Mouse (Mus musculus) midbrain, embryonic 13.5 days (tissue): ENCODE data around the gene Grip1. TPM values are rescaled to one million over a fixed set of nuclear protein-coding genes. Genes with fewer than 3 reads are reported as not detected.
A peak's percentile ranks its signal among the peaks of the same experiment; 100 is the strongest.

Experiments
- ATAC-seq: fragments of 200-750 bp; cut with Nextera tagmentation; 2 replicates; pipeline ENCODE4 v1.8.0; 2017; ENCODE audit warnings: mild to moderate bottlenecking, moderate TSS enrichment, moderate library complexity
- H3K27ac ChIP-seq: fragments of 300-500 bp; sonication (generic); 2 replicates; pipeline ENCODE4 v1.5.1; 2015; ENCODE audit warnings: inconsistent platforms, mild to moderate bottlenecking, moderate library complexity
- H3K27me3 ChIP-seq: fragments of 300-500 bp; sonication (generic); 2 replicates; pipeline ENCODE4 v1.6.1; 2015; ENCODE audit warnings: mild to moderate bottlenecking, inconsistent platforms
- H3K36me3 ChIP-seq: fragments of 300-500 bp; sonication (generic); 2 replicates; pipeline ENCODE4 v1.6.1; 2015; ENCODE audit warnings: mild to moderate bottlenecking, inconsistent platforms
- H3K4me1 ChIP-seq: fragments of 300-500 bp; sonication (generic); replicated peaks from 2 replicates; pipeline ENCODE4 v1.6.1; 2015; ENCODE audit warnings: inconsistent platforms
- H3K4me2 ChIP-seq: fragments of 300-500 bp; sonication (generic); replicated peaks from 2 replicates; pipeline ENCODE4 v1.6.1; 2015; ENCODE audit warnings: moderate library complexity, mild to moderate bottlenecking, inconsistent platforms
- H3K4me3 ChIP-seq: fragments of 300-500 bp; sonication (generic); replicated peaks from 2 replicates; pipeline ENCODE4 v1.5.1; 2015; ENCODE audit warnings: mild to moderate bottlenecking, inconsistent platforms
- H3K9ac ChIP-seq: fragments of 300-500 bp; sonication (generic); replicated peaks from 2 replicates; pipeline ENCODE4 v1.6.1; 2015; ENCODE audit warnings: mild to moderate bottlenecking, inconsistent platforms
- H3K9me3 ChIP-seq: fragments of 300-500 bp; sonication (generic); 2 replicates; pipeline ENCODE4 v1.6.1; 2016; ENCODE audit warnings: mild to moderate bottlenecking, inconsistent platforms
- WGBS: fragments of 180-500 bp; shearing (Covaris S2); methylation state at CpG from one replicate; pipeline ENCODE4 v1.1.7; 2015; 5-methylcytosine and 5-hydroxymethylcytosine counted together
- polyA plus RNA-seq: library from polyadenylated mRNA; unstranded; fragments of >200 nt; fragmentation: Nextera tagmentation; extraction: Ambion mirVana; gene quantifications from 2 replicates; pipeline ENCODE4 v1.2.1, GENCODE M21; 2015

Grip1 gene
- polyA plus RNA-seq, 1 experiment from 2014 or later: 14.4 TPM

DNA sequence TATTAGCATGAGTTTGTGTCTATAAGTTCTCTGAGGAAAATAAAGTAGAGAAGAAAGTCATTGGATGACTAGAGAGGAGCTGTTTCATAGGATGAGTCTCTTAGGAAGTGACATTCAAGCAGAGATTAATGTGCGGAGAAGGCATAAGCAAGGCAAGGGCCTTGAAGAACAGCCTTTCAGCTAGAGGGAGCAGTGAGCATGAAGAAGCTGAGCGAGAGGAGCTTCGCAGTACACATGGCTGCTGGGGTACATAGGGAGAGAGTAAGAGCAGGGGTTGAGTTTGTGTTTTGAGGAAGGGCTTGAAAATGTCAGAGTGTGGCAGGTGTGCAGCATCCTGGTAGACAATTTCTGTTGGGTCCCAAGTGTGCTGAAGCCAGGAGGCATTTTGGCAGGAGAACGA, 548.5 kb downstream of the Grip1 start:
- H3K9ac ChIP-seq: no peak overlapping the region
- H3K36me3 ChIP-seq: peaks cover 15% of the 10 kb centered on the region
- no peak overlapping the region for H3K4me3 ChIP-seq
- no peak overlapping the region for H3K27ac ChIP-seq
- H3K4me1 ChIP-seq: peaks cover 5% of the 10 kb centered on the region; the same call in 1 of the 2 replicates
- no peaks in the 10 kb centered on the region for H3K9me3 ChIP-seq
- 91% methylated on average over 4 of the region's 4 CpGs for WGBS
- no peak for ATAC-seq
- H3K4me2 ChIP-seq: no peak overlapping the region
- no peaks in the 10 kb centered on the region for H3K27me3 ChIP-seq

- Histone ChIP-seq H3K4me2 (no peak overlapping the region), H3K4me1 (peaks cover 5% of the 10 kb centered on the region; the same call in 1 of the 2 replicates), H3K9ac (no peak overlapping the region), H3K27me3 (no peaks in the 10 kb centered on the region), H3K9me3 (no peaks in the 10 kb centered on the region), H3K27ac (no peak overlapping the region), H3K36me3 (peaks cover 15% of the 10 kb centered on the region), H3K4me3 (no peak overlapping the region)
- WGBS: 92% methylated on average over 7 of the region's 7 CpGs
- no peak for ATAC-seq
These were observed 550.5 kb downstream of the Grip1 start for GRCm38 (mm10) chr10:120004096-120004495.

- Histone ChIP-seq H3K4me3 (no peak overlapping the region), H3K4me2 (no peak overlapping the region), H3K4me1 (no peaks in the 10 kb centered on the region), H3K9ac (no peak overlapping the region), H3K27ac (no peak overlapping the region), H3K9me3 (no peaks in the 10 kb centered on the region), H3K36me3 (peaks cover 20% of the 10 kb centered on the region), H3K27me3 (no peaks in the 10 kb centered on the region)
- 95% methylated on average over 5 of the region's 5 CpGs for WGBS
- ATAC-seq: no peak
These were observed 552.0 kb downstream of the Grip1 start for GRCm38 (mm10) chr10:120005581-120005980.

DNA sequence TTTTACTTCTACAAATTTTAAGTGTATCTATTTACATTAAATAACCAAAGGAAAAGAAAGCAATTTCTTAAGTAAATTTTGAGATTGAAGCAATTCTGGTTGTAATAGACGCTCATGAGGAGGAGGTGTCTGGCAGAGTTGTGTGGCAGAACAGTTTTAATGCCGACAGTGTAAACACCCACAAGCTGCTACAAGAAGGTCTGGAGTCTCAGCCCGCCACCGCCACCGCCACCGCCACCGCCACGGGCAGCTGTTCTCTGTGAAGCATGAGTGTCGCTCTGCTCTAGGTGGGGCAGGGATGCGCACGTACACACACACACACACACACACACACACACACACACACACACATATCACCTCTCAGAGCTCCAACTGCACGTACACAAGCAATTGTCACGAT, 558.7 kb downstream of the Grip1 start:
- Histone ChIP-seq H3K4me3 (no peak overlapping the region), H3K4me2 (no peak overlapping the region), H3K36me3 (peaks cover 14% of the 10 kb centered on the region), H3K9me3 (no peaks in the 10 kb centered on the region), H3K4me1 (no peaks in the 10 kb centered on the region), H3K27ac (no peak overlapping the region), H3K27me3 (no peaks in the 10 kb centered on the region), H3K9ac (no peak overlapping the region)
- 90% methylated on average over 13 of the region's 13 CpGs for WGBS
- ATAC-seq: no peak

- no peak overlapping the region for H3K9ac ChIP-seq
- no peaks in the 10 kb centered on the region for H3K4me1 ChIP-seq
- 84% methylated on average over 3 of the region's 3 CpGs for WGBS
- H3K4me3 ChIP-seq: no peak overlapping the region
- no peaks in the 10 kb centered on the region for H3K9me3 ChIP-seq
- no peak overlapping the region for H3K4me2 ChIP-seq
- H3K36me3 ChIP-seq: peaks cover 10% of the 10 kb centered on the region; the same call in 1 of the 2 replicates
- no peak for ATAC-seq
- no peak overlapping the region for H3K27ac ChIP-seq
- H3K27me3 ChIP-seq: no peaks in the 10 kb centered on the region
These were observed 561.5 kb downstream of the Grip1 start for GRCm38 (mm10) chr10:120015117-120015516.

DNA sequence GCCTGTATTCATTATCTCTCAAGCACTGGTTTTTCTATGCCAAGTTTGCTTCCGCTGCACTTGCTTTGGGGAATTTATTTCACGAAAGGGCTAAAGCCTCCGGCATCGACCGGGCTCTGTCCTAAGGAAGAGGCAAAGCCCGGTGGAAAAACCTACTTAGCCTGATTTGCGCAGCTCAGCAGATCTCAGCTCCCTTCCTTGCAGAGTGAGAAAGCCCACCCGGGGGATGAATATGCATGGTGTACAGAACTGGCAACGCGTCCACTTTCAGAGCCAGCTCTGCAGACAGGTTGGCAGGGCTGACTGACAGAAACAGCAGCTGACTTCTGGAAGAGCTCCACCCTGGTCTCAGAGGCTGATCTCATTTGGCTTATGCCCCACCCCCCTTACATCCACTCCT, 572.8 kb downstream of the Grip1 start:
- Histone ChIP-seq H3K27ac (peak overlapping the region; percentile 58; the same call in 1 of the 2 replicates), H3K9me3 (no peaks in the 10 kb centered on the region), H3K4me2 (no peak overlapping the region; the same call in 1 of the 2 replicates), H3K4me3 (no peak overlapping the region), H3K4me1 (peaks cover 5% of the 10 kb centered on the region), H3K27me3 (no peaks in the 10 kb centered on the region), H3K9ac (no peak overlapping the region), H3K36me3 (peaks cover 9% of the 10 kb centered on the region)
- ATAC-seq: peak; percentile 85
- WGBS: 41% methylated on average over 10 of the region's 10 CpGs

- Histone ChIP-seq H3K9ac (no peak overlapping the region), H3K36me3 (no peaks in the 10 kb centered on the region), H3K27me3 (peaks cover 14% of the 10 kb centered on the region), H3K27ac (no peak overlapping the region), H3K4me2 (no peak overlapping the region), H3K4me3 (no peak overlapping the region), H3K9me3 (no peaks in the 10 kb centered on the region), H3K4me1 (peaks cover 19% of the 10 kb centered on the region)
- ATAC-seq: no peak
- WGBS: 95% methylated on average over 6 of the region's 6 CpGs
These were observed 577.3 kb downstream of the Grip1 start for GRCm38 (mm10) chr10:120030901-120031300.

- Histone ChIP-seq H3K4me1 (peaks cover 22% of the 10 kb centered on the region), H3K27ac (no peak overlapping the region), H3K4me3 (no peak overlapping the region), H3K4me2 (no peak overlapping the region), H3K9ac (no peak overlapping the region), H3K9me3 (no peaks in the 10 kb centered on the region), H3K27me3 (peaks cover 14% of the 10 kb centered on the region), H3K36me3 (no peaks in the 10 kb centered on the region)
- no peak for ATAC-seq
- 90% methylated on average over 8 of the region's 8 CpGs for WGBS
These were observed 577.7 kb downstream of the Grip1 start for GRCm38 (mm10) chr10:120031316-120031715.

DNA sequence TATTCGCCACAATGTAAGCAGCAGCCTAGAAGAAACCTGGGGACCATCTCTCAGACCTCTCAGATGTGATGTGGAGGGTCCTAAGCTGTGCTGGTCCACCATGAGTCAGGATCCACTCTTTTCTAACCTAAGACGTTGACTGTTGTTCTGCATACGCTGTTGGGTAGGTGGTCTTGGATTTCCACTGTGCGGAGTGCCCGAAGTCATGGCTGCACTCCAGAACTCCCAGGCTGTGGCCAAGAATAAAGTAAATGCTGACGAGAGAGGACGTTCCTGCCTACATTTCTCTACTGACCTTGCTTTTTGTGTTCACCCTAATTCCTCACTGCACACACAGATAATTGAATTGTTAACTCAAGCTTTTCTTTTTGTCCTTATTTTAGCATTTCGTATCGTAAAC, 580.2 kb downstream of the Grip1 start:
- peaks cover 5% of the 10 kb centered on the region for H3K36me3 ChIP-seq
- H3K9ac ChIP-seq: no peak overlapping the region
- 65% methylated on average over 9 of the region's 9 CpGs for WGBS
- no peaks in the 10 kb centered on the region for H3K9me3 ChIP-seq
- H3K27ac ChIP-seq: no peak overlapping the region
- no peak for ATAC-seq
- peaks cover 21% of the 10 kb centered on the region for H3K4me1 ChIP-seq
- peaks cover 14% of the 10 kb centered on the region for H3K27me3 ChIP-seq
- H3K4me3 ChIP-seq: no peak overlapping the region
- no peak overlapping the region for H3K4me2 ChIP-seq

GRCm38 (mm10) chr10:120035211-120035733, 581.6 kb downstream of the Grip1 start:
- H3K27ac ChIP-seq: peak overlapping the region; percentile 44; the same call in 1 of the 2 replicates
- ATAC-seq: peak; percentile 58
- peak overlapping the region; percentile 28 for H3K4me2 ChIP-seq
- H3K9ac ChIP-seq: no peak overlapping the region
- no peak overlapping the region for H3K4me3 ChIP-seq
- H3K36me3 ChIP-seq: peaks cover 12% of the 10 kb centered on the region
- peaks cover 14% of the 10 kb centered on the region for H3K27me3 ChIP-seq
- H3K9me3 ChIP-seq: no peaks in the 10 kb centered on the region
- WGBS: 24% methylated on average over 15 of the region's 15 CpGs
- H3K4me1 ChIP-seq: peaks cover 21% of the 10 kb centered on the region

DNA sequence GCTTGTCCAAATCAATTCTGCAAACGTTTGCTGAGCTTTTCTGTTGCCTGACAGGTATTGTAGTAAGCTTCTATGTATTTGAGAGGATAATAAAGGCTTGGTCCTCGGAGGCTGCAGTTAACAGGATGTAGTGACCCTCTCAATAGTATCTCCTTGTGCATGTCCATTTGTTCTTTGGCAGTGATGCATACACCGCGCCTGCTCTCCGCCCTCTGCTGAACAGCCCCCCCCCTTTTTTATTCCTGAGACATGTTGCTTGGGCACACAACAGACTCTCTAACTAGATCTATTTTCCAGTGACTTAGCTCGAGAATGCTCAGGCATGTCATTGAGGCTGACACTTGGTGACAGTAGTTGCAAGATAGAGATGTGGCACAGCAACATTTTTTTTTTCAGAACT, 582.2 kb downstream of the Grip1 start:
- H3K36me3 ChIP-seq: peaks cover 12% of the 10 kb centered on the region
- peak; percentile 60 for ATAC-seq
- WGBS: 20% methylated on average over 6 of the region's 6 CpGs
- peak overlapping the region; percentile 28 for H3K4me2 ChIP-seq
- H3K9me3 ChIP-seq: no peaks in the 10 kb centered on the region
- H3K9ac ChIP-seq: no peak overlapping the region
- H3K4me1 ChIP-seq: peaks cover 21% of the 10 kb centered on the region
- peak overlapping the region; percentile 44 for H3K27ac ChIP-seq
- peaks cover 14% of the 10 kb centered on the region for H3K27me3 ChIP-seq
- H3K4me3 ChIP-seq: no peak overlapping the region

DNA sequence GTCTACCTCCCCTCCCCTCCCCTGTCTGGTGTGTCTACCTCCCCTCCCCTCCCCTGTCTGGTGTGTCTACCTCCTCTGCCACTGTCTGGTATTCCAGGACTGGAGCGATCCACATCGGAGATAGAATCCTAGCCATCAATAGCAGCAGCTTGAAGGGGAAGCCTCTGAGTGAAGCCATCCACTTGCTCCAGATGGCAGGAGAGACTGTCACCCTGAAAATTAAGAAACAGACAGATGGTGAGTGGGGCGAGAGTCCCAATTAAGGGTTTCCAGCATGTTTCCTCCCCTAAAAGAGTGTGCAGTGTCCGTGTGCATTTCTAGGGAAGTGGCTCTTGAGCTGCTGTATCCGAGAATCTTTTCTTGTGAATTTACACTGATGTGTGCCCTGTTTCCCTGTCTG, 584.6 kb downstream of the Grip1 start:
- Histone ChIP-seq H3K4me2 (no peak overlapping the region), H3K9me3 (no peaks in the 10 kb centered on the region), H3K36me3 (peaks cover 12% of the 10 kb centered on the region), H3K9ac (no peak overlapping the region), H3K4me3 (no peak overlapping the region), H3K27me3 (peaks cover 5% of the 10 kb centered on the region), H3K27ac (no peak overlapping the region), H3K4me1 (peaks cover 21% of the 10 kb centered on the region)
- no peak for ATAC-seq
- whole genome bisulfite sequencing: 89% methylated on average over 5 of the region's 5 CpGs

DNA sequence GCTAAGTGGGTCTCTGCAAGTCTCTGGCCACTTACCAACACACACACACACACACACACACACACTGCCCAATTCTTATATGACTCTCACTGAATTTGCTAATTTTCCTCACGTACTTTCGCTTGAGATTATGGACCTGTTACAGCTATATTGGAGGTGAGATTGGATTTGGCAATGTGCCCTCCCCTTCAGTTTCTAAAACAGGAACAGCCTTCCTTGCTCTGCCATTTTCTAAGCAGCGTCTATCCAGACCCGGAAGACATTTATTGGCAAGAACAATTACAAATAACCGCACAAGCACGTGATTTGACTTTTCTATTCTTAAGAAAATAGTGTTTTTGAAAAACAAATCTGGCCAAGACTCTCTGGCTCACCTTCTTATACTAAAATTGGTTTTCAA, 590.6 kb downstream of the Grip1 start:
- Histone ChIP-seq H3K4me3 (no peak overlapping the region), H3K27me3 (no peaks in the 10 kb centered on the region), H3K4me2 (no peak overlapping the region), H3K9ac (no peak overlapping the region), H3K9me3 (no peaks in the 10 kb centered on the region), H3K27ac (no peak overlapping the region), H3K4me1 (peaks cover 8% of the 10 kb centered on the region; the same call in 1 of the 2 replicates), H3K36me3 (peaks cover 8% of the 10 kb centered on the region)
- no peak for ATAC-seq
- WGBS: 75% methylated on average over 6 of the region's 6 CpGs
